Mouse (Mus musculus) gastrocnemius, postnatal 14 days (tissue): ENCODE data around the gene Nek1. TPM values are rescaled to one million over a fixed set of nuclear protein-coding genes. Genes with fewer than 3 reads are reported as not detected.
"Not testable (repeated sequence)": the region's sequence is repeated elsewhere in the genome, so short reads cannot be mapped to it uniquely, and the experiment has no call there.

Experiments
- DNase-seq: peaks from one replicate; pipeline ENCODE4 v3.0.0; 2021; ENCODE audit warnings: mixed read lengths
- intact Hi-C: fragments of 180-260 bp; cut with DNase I; formaldehyde crosslinking; loops from one replicate; pipeline ENCODE4 v1.15.1; 2025; ENCODE audit warnings: low total_unique reads
- total RNA-seq, 2 experiments: library from RNA; stranded (reverse); gene quantifications; 2 replicates each; pipeline ENCODE4 v1.2.3; 2021

Nek1 gene
- total RNA-seq, 2 experiments from 2014 or later: 4.0 to 5.8 TPM

- peak; percentile 96 for DNase-seq
- intact Hi-C loops: no loop called here
Measured at GRCm38 (mm10) chr8:60982701-60983687, 10.0 kb upstream of the Nek1 start, which contains the start of gene Clcn3. Gene Clcn3, minus strand, starts transcription at chr8:60983300.

DNA sequence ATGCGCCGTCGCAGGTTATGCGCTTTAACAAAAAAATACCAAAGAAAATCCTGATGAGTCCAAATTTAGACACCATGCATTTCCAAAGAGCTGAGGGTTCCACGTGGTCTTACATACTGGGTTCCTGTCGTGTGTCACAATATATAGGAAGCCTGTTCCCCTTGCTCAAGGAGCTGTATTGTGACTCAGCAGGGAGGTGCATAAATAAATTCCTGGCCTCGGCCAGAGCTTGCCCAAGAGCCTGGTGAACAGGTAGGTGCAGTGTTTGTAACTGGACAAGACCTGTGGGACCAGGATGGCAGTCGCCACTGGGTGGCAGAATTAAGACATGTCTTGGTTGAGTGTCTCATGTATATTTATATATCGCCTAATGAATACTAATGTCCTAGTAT is 9.3 kb upstream of the Nek1 start:
- intact Hi-C loops: no loop called here
- peak; percentile 30 for DNase-seq

- DNase-seq, intact Hi-C loops: not testable (repeated sequence)
Measured at GRCm38 (mm10) chr8:60984260-60985010, 8.6 kb upstream of the Nek1 start.

GRCm38 (mm10) chr8:60992561-60992909 is 460 bp upstream of the Nek1 start:
- intact Hi-C loops: no loop called here

DNA sequence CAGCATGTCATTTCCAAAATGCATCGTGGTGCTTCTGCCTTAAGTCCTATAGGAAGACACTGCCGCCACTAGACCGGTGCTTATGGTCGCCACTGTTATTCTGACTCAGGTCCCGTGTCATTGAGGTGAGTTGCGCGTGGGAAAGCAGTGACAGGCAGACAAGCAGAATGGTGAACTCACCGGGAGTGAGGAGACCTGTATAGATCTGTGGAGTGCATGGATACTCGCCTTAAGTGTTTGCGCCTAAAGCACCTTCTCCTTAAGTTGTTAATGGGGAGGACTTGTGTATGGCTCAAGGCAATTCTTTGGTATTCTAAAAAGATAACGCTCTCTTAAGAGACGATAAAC is 618 bp downstream of the Nek1 start:
- intact Hi-C loops: no loop called here
- no peak for DNase-seq

More at GRCm38 (mm10) chr8:60992561-60992909, 460 bp upstream of the Nek1 start:
- no peak for DNase-seq

DNA sequence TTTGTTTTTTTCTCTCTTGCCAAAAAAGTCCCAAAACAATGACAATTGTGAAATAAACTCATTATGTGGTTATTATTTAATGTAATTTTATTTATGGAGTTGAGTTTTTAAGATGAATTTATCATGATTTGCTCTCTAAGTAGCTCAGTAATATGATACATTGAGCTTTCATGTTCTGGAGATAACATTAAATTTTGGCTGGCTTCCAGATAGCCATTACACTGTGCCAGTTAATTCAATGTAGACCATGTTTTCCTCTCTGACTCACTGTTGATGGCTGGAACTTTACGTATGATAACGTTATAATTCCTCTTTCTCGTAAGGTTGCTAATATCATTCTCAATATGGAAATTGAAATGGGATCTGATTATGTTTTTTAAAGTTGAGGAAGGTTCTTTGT is 3.5 kb downstream of the Nek1 start:
- intact Hi-C loops: no loop called here

DNA sequence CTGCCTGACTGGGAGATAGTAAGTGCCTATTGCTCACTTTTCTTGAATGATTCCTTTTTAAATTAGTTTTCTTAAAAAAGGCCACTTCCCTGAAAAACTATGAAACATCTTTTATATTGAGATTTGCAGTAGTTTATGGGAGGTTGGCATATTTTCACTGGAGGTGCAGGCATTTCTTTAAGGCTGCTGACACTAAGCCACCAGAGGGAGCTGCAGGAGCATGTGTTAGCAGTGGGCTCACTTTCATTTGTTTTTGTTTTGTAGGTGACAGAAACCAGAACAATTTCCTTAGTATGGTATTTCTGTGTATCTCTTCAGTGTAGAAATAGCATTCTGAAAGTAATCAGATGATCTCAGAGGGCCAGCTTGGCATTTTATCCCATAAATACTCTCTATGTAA is 49.0 kb downstream of the Nek1 start:
- intact Hi-C loops: loop anchor here (10.0 kb wide), 1 partner anchor 453 kb away; no protein-coding TSS in a partner anchor
- peak; percentile 43 for DNase-seq

More for the DNA sequence above, 3.5 kb downstream of the Nek1 start:
- DNase-seq: no peak

DNA sequence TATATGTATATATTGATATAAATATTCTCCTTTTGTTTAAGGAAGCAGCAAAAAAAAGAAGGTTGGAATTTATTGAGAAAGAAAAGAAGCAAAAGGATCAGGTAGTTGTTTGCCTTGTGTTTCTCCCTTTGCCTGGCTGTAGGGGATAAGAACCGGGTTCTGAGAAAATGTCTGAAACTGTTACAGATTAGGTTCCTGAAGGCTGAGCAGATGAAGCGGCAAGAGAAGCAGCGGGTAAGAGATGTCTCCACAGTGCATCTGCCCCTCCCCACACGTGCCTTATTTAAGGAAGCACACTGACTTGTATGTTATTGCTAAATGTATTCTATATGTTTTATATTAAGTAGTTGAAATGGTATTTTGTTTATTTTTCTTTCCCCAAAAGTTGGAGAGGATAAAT is 50.9 kb downstream of the Nek1 start:
- intact Hi-C loops: loop anchor here (10.0 kb wide), 1 partner anchor 451 kb away; no protein-coding TSS in a partner anchor
- DNase-seq: no peak

DNA sequence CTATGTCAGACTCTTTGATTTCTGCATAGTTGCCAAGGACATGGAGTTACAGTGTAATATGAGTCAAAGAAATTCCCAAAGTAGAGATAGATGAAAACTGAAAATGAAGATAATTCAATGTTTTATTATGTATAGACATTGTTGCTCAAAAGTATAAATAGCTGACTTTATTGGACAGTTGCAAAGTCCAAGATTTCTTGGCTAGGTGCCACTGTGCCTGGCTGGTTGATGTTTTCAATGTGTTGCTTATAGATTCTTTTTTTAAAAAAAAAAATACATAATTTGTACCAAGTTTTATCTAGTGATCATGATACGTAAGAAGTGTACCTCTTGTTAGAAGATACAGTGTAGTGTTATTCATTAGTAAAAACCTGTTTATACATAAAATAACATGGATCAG is 53.8 kb downstream of the Nek1 start:
- intact Hi-C loops: loop anchor here (10.0 kb wide), 1 partner anchor 448 kb away; no protein-coding TSS in a partner anchor

DNA sequence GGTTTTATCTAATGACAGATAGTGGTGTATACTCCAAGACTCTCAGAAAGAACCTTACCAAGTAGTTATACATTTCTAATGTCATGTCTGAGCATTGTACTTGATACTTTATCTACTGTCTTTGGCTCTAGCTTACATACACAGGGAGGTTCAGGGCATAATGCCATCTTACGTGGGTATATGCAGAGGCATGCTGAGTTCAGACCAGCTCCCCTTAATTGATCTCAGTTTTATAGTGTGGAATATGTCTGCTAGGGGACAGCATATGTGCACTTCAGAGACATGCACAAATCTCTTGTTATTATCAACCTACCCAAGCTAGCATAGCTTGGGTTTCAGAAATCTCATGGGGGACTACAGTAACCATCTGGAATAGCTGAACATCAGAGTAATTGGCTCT is 60.0 kb downstream of the Nek1 start:
- intact Hi-C loops: no loop called here
- DNase-seq: no peak

More for the DNA sequence above, 53.8 kb downstream of the Nek1 start:
- DNase-seq: no peak

- DNase-seq: no peak
- intact Hi-C loops: no loop called here
Measured at GRCm38 (mm10) chr8:61054313-61054712, 61.3 kb downstream of the Nek1 start.

DNA sequence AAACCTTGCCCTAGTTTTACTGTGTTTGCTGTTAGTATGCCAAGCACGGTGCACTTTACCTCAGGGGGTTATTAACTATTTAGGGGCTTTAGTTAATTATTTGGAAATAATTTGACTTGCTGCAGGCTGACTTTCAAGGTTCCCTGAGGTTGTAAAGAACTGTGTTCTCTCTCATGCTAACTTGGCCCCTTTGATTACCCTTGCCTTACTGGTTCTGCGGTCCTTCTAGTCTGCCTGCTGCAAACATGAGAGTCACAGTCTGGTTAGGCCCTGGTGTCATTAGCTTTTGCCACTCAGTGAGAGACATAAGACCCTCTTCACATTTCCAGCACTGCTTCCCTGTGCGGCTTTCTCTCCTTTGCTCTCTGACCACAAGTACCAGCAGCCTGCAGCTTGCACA is 64.0 kb downstream of the Nek1 start:
- no peak for DNase-seq
- intact Hi-C loops: no loop called here

DNA sequence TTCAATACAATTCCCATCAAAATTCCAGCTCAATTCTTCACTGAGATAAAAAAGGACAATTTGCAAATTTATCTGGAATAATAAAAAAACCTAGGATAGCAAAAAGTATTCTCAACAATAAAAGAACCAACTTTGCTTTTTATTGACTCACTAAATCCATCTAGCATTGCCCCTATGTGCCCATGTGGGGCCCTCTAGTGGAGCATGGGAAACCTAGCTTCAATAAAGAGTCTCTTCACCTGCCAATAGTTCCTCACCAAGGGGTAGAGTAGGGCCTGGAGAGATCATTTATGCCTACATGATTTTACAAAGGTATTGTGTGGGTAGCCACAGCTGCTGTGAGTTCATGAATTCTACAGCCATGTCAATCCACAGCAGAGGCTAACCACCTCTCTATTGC is 66.1 kb downstream of the Nek1 start:
- DNase-seq: no peak
- intact Hi-C loops: no loop called here

DNA sequence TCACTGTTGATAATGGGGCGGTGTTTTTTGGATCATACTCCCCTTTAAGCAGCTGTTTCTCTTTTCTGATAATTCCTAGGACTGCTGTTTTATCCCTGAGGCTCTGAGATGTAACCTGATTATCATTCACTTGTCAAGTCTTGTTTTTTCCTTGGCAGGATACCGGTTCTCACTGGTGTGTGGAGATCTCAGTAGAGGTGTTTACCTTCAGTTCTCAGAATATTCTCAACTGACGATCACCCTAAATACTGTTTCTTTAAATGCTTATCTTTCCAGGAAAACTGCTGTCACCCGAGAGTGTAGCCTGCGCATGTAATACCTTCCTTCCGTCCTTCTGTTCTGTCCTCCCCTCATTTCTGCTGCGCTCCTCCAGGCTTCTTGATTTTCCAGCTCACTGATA is 67.4 kb downstream of the Nek1 start:
- intact Hi-C loops: no loop called here
- no peak for DNase-seq

DNA sequence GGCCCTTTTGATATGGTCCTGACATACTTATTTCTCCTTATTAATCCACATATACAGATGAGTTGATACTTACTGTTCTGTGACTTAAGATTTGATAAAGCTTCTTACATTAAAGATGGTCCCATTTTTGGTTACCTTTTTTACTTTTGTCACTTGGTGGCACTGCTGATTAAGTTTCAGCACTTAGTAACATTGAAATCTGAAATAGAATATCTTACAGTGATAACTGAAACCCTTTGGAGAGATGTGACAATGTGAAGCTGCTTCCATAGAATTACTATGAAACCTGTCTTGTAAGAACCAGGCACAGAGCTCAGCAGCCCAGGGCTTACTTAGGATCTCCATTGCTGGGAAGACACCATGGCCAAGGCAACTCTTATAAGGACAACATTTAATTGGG is 82.1 kb downstream of the Nek1 start:
- intact Hi-C loops: no loop called here
- no peak for DNase-seq

DNA sequence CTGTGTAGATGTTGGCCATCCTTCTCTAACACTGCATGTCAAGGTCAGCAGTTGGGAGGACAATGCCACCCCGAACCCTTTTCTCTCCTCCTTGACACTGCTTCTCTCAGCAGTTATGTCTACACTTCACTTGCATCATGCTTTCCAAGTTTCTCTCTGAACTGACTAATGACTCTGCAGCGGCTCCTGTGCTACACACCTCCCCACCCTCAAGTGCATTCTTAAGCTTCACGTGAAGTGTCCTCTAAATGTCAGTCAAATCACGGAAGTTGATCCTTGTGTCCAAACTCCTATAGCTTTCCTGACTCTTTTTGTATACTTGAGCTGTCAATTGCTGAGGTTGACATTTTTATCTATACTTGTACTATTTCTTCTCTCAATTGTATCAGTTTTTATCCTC is 117.5 kb downstream of the Nek1 start:
- no peak for DNase-seq
- intact Hi-C loops: no loop called here

DNA sequence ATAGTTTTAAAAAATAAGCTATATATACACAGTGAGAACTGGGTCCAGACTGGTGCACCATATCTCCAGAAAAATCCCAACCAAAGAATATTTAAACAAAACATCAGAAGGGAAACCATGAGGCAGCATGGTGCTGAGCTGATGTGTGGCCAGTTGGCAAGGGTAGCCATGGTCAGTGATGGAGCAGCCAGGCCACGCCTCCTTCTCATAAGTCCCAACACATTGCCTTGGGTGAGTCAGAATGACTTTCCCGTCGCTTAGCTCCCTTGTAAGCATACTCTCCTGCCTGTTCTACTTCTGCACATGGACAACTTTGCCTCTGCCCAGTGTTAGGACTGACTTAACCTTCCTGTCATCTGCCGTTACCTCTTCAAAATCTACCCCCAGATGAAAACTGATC is 118.9 kb downstream of the Nek1 start:
- DNase-seq: no peak
- intact Hi-C loops: no loop called here

DNA sequence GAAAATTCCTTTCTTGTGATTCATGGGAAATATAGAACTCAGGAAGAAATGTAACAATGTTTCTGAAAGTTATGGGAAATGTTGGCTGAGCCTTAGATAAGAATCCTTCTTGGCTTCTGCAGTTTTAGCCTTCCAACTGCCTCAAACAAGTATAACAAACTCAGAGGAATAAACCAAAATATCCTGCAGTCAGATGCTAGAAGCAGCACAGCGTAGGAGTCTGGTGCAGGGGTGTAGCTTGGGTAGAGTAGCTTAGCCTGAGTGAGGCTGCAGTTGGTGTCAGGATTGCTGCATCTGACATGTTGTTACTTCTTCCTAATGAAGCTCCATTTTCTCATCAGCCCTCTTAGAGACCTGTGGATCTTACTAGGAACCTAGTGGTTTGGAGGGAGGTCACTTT is 128.6 kb downstream of the Nek1 start:
- no peak for DNase-seq
- intact Hi-C loops: no loop called here

DNA sequence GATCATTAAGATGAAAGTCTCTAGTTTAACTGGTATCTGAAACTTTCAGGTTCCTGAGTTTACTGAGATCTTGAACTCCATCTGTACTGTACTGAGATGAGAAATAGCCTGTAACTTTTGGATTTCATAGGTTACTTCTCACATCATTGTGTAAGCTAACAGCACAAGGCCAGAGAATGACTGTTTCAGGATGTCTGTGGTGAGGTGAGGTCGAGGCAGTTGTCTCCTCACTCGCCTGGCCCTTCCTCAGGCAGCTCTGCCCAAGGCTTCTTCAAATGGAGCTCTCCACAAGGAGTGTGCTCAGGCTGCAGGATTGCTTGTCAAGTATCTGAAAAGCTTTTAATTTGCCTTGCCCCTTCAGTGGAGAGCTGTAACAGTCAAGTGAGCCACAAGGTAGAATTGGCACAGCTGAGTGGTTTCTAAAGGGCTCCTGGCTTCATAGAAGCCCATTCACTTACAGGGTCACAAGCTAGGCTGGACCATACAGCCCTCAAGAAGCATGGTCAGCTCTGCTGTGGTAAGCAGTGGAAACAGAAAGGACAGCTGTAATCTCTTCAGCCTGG is 134.4 kb downstream of the Nek1 start:
- no peak for DNase-seq
- intact Hi-C loops: no loop called here

- intact Hi-C loops: no loop called here
- DNase-seq: no peak
Measured at GRCm38 (mm10) chr8:61132561-61133134, 139.7 kb downstream of the Nek1 start.
